Mouse (Mus musculus): ENCODE measurements at regions not wholly inside any gene's neighbourhood (a gene's known extent, or its start where the extent isn't known, plus 50 kb on each side); places are given as distances from the start of the nearest gene placed in this dataset.
A peak's percentile ranks its signal among the peaks of the same experiment; 100 is the strongest.

DNA sequence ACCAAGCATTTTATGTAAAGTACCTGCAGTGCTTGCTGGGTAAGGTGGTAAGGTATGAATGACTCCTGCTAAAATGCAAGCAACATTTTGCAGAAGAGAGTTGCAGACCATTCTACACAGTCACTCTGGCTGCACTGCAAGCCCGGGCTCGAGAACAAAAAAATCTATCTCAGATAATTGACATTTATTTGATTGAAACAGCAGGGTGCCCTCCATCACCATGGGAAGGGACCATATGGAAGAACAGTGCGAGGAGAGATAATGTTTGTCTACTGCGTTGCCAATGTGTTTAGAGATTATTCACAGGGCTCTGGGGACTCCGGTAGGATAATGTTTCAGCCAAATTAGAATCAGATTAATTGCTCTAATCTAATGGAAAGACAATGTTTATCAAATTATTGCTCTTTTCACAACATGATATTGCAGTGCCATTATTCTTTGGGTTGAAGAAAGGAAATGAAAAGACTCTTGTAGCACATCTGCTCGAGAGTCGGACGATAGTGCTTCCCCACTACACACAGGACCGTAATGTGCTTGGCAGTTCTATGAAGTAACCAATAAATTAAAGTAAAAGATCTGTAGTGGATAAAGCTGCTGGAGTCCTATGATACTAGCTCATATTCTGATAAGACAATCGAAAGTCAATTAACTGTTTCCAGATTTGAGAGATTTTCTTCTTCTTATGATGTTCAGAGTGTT lies 85.3 kb upstream of the Map3k7 start:
- WGBS: 66% methylated on average over 10 of the region's 10 CpGs
- Histone ChIP-seq H3K9ac (ENCODE audit: low read depth, low read length) (no peak overlapping the region), H3K27ac (ENCODE audit: low read depth, low read length) (no peak overlapping the region), H3K4me3 (ENCODE audit: low read length) (no peak overlapping the region), H3K36me3 (ENCODE audit: control insufficient read depth, insufficient read depth, low read length) (no peaks in the 10 kb centered on the region), H3K27me3 (ENCODE audit: control insufficient read depth, insufficient read depth, low read length) (no peaks in the 10 kb centered on the region), H3K4me1 (ENCODE audit: control insufficient read depth, insufficient read depth, low read length) (0 out of 2 replicates have a peak, but pooled peaks cover 3% of the 10 kb centered on the region), H3K4me2 (replicated peaks; ENCODE audit: low read depth, low read length) (no peak overlapping the region), H3K9me3 (ENCODE audit: control insufficient read depth, low read length) (no peaks in the 10 kb centered on the region)
- no peak for ATAC-seq (ENCODE audit: low FRiP score, low TSS enrichment)

DNA sequence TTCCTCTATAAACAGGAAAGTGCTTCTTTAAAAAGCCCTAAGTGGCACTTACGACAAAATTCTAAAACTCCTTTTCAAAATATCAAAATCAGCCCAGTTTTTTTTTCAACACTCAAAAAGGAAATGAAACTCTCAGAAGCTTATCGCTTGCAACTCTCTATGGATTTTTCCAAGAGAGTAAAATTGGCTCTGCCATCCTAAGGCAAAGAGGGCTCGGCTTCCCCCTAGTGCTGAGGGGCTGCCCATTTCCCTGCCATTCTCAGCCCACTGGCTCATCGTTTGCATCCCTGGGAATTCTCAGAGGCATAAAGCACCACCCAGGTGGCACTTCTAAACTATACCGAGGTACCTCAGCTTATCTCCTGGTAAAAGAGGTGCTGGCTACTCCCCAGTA lies 84.7 kb upstream of the Map3k7 start:
- H3K9ac ChIP-seq (ENCODE audit: low read depth, low read length): no peak overlapping the region
- H3K36me3 ChIP-seq (ENCODE audit: control insufficient read depth, insufficient read depth, low read length): no peaks in the 10 kb centered on the region
- no peak overlapping the region for H3K27ac ChIP-seq (ENCODE audit: low read depth, low read length)
- 0 out of 2 replicates have a peak, but pooled peaks cover 3% of the 10 kb centered on the region for H3K4me1 ChIP-seq (ENCODE audit: control insufficient read depth, insufficient read depth, low read length)
- no peak overlapping the region for H3K4me3 ChIP-seq (ENCODE audit: low read length)
- H3K9me3 ChIP-seq (ENCODE audit: control insufficient read depth, low read length): no peaks in the 10 kb centered on the region
- no peaks in the 10 kb centered on the region for H3K27me3 ChIP-seq (ENCODE audit: control insufficient read depth, insufficient read depth, low read length)
- ATAC-seq (ENCODE audit: low FRiP score, low TSS enrichment): no peak
- 61% methylated on average over 5 of the region's 5 CpGs for WGBS
- H3K4me2 ChIP-seq (replicated peaks; ENCODE audit: low read depth, low read length): no peak overlapping the region

DNA sequence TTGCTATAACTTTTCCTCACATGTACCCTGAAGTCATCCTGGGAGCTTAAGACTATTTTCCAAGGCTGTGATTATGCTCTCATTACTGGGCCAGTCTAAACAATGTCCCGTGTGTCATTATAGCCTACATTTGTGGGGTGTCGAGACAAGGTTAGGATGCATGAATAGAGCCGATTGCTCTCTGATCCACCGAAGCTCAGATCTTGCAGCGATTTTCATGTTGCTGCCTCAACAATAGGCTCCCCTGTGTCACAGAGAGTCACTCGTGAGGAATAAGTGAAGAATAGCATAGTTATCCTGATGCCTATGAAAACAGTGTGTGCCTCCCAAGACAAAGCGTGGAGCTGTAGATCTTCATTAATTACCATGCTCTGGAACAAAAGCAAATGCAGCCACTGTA lies 83.7 kb upstream of the Map3k7 start:
- no peaks in the 10 kb centered on the region for H3K36me3 ChIP-seq (ENCODE audit: control insufficient read depth, insufficient read depth, low read length)
- H3K4me3 ChIP-seq (ENCODE audit: low read length): no peak overlapping the region
- no peak overlapping the region for H3K4me2 ChIP-seq (replicated peaks; ENCODE audit: low read depth, low read length)
- 43% methylated on average over 7 of the region's 7 CpGs for WGBS
- H3K9me3 ChIP-seq (ENCODE audit: control insufficient read depth, low read length): no peaks in the 10 kb centered on the region
- no peak overlapping the region for H3K27ac ChIP-seq (ENCODE audit: low read depth, low read length)
- H3K4me1 ChIP-seq (ENCODE audit: control insufficient read depth, insufficient read depth, low read length): 0 out of 2 replicates have a peak, but pooled peaks cover 3% of the 10 kb centered on the region
- no peak for ATAC-seq (ENCODE audit: low FRiP score, low TSS enrichment)
- H3K27me3 ChIP-seq (ENCODE audit: control insufficient read depth, insufficient read depth, low read length): no peaks in the 10 kb centered on the region
- H3K9ac ChIP-seq (ENCODE audit: low read depth, low read length): no peak overlapping the region

DNA sequence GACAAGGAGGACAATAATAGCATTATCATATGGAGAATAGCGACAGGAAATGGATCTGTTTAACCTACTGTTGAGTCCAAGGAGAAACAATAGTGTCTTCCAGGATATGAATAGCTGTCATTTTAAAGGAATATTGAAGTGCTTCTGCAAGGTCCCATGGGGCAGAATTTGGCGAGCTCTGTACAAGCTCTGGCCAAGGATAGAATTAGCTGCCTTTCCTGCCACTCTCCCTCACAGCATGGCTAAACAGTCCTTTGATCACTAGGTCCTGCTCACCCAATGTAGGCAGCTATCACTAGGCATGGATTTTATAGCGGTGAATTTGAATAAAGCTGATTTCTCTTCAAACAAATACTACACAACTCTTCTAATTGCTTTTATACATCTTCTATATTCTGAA lies 74.2 kb upstream of the Map3k7 start:
- no peaks in the 10 kb centered on the region for H3K36me3 ChIP-seq (ENCODE audit: control insufficient read depth, insufficient read depth, low read length)
- H3K27ac ChIP-seq (ENCODE audit: low read depth, low read length): no peak overlapping the region
- H3K9ac ChIP-seq (ENCODE audit: low read depth, low read length): no peak overlapping the region
- ATAC-seq (ENCODE audit: low FRiP score, low TSS enrichment): no peak
- no peak overlapping the region for H3K4me3 ChIP-seq (ENCODE audit: low read length)
- no peaks in the 10 kb centered on the region for H3K27me3 ChIP-seq (ENCODE audit: control insufficient read depth, insufficient read depth, low read length)
- H3K9me3 ChIP-seq (ENCODE audit: control insufficient read depth, low read length): no peaks in the 10 kb centered on the region
- H3K4me1 ChIP-seq (ENCODE audit: control insufficient read depth, insufficient read depth, low read length): no peaks in the 10 kb centered on the region
- no peak overlapping the region for H3K4me2 ChIP-seq (replicated peaks; ENCODE audit: low read depth, low read length)
- WGBS: 67% methylated on average over 3 of the region's 3 CpGs

DNA sequence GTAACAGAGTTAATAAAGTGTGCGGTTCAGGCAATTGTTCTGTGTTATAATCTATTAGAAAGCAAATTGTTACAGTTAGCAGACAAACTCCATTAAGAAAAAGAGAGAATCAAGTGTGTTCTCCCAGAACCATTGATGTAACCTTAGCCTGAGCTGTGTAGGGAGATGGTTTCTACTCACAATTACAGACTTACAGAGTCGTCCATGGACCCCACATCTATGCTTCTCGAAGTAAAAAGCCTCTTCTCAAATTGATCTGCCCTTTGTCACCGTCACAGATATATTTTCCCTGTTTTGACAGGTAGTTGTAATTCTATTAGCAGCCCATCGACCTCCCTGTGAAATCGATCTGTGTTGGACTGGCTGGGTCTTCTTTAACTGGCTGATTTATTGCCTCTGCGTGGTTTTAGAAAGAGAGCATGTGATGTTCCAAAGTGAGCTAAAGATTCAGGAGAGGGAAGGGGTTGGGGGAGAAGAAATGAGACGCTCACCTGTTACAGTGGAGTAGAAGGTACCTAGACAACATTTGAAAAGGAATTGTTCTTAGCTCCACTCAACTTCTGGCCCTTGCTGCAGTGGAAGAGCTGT lies 54.7 kb upstream of the Map3k7 start:
- Histone ChIP-seq H3K27me3 (ENCODE audit: control insufficient read depth, insufficient read depth, low read length) (no peaks in the 10 kb centered on the region), H3K9ac (ENCODE audit: low read depth, low read length) (no peak overlapping the region), H3K9me3 (ENCODE audit: control insufficient read depth, low read length) (peaks cover 4% of the 10 kb centered on the region; the same call in 1 of the 2 replicates), H3K36me3 (ENCODE audit: control insufficient read depth, insufficient read depth, low read length) (no peaks in the 10 kb centered on the region), H3K4me1 (ENCODE audit: control insufficient read depth, insufficient read depth, low read length) (no peaks in the 10 kb centered on the region), H3K4me2 (replicated peaks; ENCODE audit: low read depth, low read length) (no peak overlapping the region), H3K27ac (ENCODE audit: low read depth, low read length) (no peak overlapping the region), H3K4me3 (ENCODE audit: low read length) (no peak overlapping the region)
- ATAC-seq (ENCODE audit: low FRiP score, low TSS enrichment): peak; percentile 72
- WGBS: 25% methylated on average over 8 of the region's 8 CpGs
